Mouse (Mus musculus): ENCODE data around the gene Ajuba.

Ajuba gene

DNA sequence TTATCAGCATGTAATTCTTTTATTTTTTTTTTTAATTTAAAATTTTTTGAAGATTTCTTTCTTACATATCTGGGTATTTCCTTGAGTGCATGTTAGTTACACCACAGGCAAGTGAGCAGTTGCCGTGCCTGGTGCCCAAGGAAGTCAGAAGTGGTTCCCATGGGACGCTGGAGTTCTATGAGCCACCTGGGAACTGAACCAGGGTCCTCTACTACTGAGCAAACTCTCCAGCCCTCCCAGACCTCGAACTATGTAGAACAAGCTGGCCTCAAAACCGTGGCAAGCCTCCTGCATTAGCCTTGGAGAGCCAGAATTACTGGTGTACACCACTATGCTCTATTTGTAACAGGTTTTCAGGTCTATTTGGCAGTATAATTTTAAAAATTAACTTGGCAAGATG, 25.3 kb upstream of the Ajuba start:
- no peak for TF ChIP-seq GATA4 (IDR thresholded peaks at IDR 0.05; ENCODE audit: insufficient replicate concordance, low read length)

DNA sequence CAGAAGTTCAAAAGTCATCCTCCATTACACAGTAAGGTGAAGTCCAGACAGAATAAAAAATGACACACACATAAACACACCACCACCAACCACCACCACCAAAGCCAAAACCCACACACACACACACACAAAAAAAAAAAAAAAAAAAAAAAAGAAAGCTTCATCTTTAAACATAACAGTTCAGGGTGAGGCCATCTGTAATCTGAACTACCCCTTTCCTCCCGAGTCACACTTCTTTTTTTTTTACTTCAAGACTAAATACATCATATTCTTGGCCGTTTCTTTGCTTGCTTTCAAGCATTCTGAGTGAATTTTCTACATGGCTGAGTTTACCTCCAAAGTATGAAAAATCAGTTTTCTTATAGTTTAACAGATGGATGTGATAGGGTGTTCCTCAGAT, 24.2 kb upstream of the Ajuba start:
- no peak for TF ChIP-seq GATA4 (IDR thresholded peaks at IDR 0.05; ENCODE audit: insufficient replicate concordance, low read length)

DNA sequence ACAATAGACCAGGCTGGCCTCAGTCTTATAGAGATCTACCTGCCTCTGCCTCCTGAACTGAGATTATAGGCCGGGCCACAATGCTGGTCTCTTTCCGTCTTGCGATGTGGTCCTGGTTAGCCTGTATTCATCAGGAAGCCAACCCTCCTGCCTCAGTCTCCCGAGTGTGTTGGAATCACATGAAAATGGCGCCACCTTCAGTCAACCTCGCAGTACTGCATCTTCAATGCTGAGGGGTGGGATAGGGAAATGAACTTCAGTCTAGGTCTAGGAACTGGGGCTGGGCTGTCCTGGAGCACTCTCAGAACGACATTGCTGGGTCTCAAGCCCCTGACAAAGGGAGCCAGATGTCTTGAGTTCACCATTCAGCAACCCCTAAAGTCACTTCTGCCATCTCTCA, 19.7 kb upstream of the Ajuba start:
- TF ChIP-seq GATA4 (IDR thresholded peaks at IDR 0.05; ENCODE audit: insufficient replicate concordance, low read length) = no peak

DNA sequence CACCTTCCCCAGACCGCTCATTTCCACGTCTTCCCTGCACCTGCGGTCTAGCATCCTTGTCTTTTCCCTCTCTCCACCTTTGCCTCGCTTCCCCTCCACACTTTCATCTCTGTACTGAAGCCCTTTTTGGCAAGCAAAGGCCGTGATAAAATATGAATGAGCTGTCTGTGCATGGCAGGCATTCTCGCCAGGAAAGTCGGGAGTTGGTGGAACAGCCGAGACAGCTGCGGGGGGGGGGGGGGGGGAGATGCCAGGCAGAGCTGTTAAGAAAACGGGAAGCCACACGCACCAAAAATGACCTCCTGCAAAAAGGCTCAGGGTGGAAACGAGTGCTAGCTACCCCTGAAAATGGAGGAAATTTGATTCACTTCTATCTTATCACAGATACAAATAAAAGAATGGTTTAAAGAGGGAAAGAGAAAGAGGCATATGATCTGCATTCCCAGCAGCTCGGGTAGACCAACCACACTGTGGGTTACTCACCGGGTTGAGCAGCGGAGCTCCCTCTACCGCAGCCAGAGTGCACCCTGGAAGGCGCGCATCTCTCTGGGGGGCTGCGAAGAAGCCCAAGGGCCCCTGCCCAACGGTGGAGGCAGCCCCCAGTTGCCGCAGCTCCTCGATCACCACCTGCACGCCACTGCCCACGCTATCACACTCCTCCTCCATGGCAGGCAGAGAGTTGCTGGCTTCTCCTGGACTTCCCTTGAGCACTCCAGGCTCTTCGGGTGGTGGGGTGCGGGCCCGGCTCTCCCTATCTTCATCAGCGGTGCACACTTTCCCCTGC, 17.5 kb upstream of the Ajuba start:
- no peak for TF ChIP-seq GATA4 (IDR thresholded peaks at IDR 0.05; ENCODE audit: insufficient replicate concordance, low read length)

DNA sequence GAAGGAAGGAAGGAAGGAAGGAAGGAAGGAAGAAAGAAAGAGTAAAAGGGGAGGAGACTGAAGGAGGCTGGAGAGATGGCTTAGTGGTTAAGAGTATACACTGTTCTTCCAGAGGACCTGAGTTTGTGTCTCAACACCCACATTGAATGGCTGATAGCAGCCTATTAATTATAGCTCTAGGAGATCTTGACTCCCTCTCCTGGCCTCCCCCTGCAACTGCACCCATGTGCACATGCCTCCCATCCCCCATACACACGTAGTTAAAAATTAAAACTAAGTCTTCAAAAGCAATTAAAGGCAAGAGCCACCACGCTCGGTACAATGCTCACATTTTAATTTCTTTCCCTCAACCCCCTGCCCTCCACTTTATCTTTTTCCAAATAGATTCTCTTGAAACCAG, 16.7 kb upstream of the Ajuba start:
- TF ChIP-seq GATA4 (IDR thresholded peaks at IDR 0.05; ENCODE audit: insufficient replicate concordance, low read length) = no peak

DNA sequence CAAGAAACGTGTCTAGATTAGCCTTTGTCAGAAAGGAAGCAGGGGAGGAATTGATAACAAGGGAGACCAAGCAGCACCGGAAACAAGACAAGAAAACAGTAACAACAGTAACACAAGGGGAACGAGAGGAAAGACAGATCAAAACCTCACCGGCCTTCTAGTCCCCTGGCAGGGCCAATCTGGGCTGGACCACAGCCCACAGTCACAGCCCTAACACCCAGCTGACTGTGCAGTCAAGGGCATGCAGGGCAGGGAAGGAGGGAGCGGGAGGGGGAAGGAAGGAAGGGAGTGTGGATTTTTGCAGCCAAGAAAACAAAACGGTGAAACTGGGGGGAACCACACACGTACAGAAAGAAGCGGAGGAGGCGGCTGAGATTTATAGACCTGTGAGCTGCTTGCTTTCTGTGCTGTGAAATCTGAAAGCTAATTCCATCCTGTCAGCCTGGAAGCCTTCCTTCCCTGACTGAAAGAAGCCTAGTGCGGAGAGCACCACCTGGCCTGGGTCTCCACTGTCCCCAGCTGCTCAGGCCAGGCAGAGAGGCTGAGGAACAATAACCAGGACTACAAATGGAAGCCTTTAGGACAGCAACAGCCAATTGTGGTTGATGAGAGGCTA, 15.1 kb upstream of the Ajuba start:
- peak; percentile 22; the same call in 1 of the 2 replicates for TF ChIP-seq GATA4 (IDR thresholded peaks at IDR 0.05; ENCODE audit: insufficient replicate concordance, low read length)

DNA sequence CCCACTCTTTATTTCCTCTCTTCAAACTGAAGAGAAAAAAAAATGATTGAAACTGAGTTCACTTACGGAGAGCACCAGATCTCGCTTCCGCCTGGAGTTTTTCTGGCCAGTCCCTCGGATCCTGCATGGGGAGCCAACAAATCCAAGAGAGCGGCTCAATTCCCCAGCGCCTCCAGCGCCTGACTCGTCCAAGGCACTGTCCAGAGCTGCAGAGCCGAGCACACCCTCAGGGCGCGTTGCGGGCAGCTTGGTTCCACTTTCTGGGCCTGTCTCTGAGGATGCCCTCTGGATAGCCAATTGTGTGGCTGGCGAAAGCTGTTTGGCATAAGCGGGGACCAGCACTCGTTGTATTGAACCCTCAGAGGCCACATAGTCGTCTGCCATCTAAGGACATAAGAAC, 13.7 kb upstream of the Ajuba start:
- TF ChIP-seq GATA4 (IDR thresholded peaks at IDR 0.05; ENCODE audit: insufficient replicate concordance, low read length) = no peak

DNA sequence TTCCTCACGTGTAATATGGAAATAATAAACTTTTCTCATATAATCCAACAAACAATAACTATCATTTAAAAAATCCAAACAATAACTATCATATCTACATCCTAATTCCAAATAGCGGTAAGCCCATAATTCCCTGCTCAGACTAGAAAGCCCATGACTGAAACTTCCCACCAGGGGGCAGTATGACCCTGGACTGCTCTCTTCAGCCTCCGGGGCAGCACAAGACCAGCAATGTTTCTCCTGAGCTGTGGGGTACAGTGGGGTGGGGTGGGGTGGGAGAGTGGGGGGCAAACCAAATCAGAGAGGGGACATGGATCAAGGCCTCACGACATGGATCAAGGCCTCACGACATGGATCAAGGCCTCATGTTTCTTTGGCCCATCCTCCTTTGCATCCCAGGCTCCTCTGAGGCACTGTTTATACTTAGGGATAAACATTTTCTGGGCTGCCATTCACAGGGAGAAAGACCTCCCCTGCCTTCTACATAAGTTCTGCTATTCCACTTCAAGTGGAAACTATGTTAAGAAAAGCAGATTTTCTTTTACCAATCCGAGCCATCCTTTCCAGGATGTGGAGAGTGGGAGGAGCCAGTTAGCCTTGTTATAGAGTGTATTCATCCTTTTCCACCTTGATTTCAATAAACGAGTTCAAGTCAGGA, 6.5 kb upstream of the Ajuba start:
- TF ChIP-seq GATA4 (IDR thresholded peaks at IDR 0.05; ENCODE audit: insufficient replicate concordance, low read length) = no peak

DNA sequence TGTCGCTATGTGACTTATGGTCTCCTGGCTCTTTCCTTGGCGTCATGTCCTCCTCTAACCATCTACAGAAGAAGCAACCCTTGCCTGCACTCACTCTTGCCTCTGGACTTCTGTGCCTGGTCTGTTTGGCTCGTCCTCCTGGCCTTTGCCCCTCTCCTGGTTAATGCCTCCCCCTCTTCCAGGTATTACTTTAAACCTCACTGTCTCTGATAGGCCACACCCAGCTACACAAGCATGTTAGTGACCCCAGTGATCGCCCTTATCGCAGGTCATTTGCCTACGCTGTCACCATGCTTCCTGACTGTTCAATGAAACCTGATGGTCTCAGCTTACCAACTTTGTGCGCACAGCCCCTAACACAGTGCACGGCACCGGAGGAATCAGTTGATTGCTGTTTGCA, 5.2 kb upstream of the Ajuba start:
- no peak for TF ChIP-seq GATA4 (IDR thresholded peaks at IDR 0.05; ENCODE audit: insufficient replicate concordance, low read length)

DNA sequence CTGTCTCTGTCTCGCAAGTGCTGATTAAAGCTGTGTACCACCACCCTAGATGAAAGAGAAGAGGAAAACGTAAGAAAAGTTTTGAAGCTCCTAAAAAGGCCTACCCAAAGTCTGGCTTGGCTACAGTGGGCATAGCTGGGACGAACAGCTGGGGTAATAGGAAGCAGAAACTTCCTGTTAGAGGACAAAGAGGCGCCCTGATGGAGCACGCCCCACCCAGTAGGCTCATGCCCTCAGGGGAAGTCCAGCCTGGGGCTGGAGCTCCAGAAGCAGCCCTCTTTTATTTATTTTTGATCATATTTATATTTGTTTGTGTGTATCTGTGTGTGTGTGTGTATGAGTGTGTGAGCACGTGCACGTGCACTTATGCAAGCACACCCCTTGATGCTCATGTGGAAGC, 2.3 kb upstream of the Ajuba start:
- no peak for TF ChIP-seq GATA4 (IDR thresholded peaks at IDR 0.05; ENCODE audit: insufficient replicate concordance, low read length)

DNA sequence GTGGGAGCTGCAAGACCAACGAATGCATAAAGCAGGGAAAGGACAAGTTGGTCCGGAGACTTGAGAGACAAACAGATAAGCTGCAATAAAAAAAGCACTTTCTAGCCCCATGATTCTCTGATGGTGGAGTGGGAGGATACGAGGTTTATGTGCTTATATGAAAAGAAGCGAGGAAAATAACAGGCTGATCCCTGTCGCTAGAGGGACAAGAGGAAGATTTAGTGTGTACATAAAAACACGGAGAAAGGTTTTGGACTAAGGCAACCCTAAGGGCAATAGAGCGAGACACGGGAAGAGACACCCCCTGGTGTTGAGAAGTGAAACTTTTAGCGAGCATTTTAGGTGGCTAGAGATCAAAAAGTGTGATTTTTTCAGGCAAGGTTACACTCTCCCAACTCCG, 705 bp upstream of the Ajuba start:
- TF ChIP-seq GATA4 (IDR thresholded peaks at IDR 0.05; ENCODE audit: insufficient replicate concordance, low read length) = no peak

DNA sequence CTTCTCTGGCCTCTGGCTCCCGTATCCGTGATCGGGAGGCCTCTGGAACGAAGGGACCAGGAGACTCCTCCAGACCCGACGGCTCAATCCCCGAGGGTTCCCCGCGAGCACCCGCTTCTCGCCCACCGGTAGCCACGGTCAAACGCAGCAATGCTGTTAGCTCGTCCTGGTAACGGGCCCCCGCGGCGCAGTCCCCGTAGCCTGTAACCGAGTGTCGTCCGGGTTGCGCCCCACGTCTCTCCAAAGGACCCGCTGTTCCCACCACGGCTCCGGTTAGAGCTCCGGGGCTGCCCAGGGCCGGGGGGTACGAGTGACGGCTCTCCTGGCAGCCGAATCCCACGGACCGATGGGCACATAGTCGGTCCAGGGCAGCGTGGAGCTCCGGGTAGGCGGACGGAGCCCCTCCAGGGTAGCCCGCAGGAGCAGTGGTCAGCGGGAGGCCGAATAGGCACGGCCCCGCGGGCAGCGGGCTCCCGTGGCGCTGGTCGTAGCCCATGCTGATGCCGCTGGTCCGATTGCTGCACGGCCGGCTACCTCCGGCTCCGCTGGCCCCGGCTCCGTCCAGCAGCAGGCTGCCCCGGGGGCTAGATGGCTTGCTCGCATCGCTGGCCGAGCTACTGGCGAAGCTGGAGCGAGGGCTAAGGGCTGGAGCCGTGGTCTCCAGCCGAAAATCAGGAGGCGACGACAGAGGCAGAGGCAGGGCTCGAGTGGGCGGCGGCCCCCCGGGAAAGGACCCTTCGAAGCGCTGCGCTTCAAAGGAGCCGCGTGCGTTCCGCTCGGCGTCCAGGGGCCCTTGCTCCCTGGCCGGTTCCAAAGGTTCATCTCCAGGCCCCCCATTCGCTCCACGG, 893 bp downstream of the Ajuba start:
- no peak for TF ChIP-seq GATA4 (IDR thresholded peaks at IDR 0.05; ENCODE audit: insufficient replicate concordance, low read length)

DNA sequence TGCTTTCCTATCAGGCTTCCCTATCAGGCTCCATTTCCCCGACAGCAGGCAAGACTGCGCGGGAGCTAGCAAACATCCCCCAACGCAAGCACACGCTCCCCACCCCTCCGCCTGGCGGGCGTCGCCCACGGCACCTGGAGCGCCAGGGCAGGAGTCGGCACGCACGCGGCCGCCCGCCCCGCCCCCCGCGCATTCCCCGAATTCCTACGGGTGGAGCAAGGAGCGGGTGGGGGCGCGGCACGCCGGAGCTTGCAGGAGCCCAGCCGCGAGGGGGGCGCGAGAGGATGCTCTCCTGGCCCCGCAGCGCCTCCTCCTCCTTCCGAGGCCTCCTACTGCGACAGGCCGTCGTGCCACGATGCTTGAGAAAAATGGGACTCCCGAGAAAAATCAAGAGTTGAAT, 1.7 kb downstream of the Ajuba start:
- no peak for TF ChIP-seq GATA4 (IDR thresholded peaks at IDR 0.05; ENCODE audit: insufficient replicate concordance, low read length)

DNA sequence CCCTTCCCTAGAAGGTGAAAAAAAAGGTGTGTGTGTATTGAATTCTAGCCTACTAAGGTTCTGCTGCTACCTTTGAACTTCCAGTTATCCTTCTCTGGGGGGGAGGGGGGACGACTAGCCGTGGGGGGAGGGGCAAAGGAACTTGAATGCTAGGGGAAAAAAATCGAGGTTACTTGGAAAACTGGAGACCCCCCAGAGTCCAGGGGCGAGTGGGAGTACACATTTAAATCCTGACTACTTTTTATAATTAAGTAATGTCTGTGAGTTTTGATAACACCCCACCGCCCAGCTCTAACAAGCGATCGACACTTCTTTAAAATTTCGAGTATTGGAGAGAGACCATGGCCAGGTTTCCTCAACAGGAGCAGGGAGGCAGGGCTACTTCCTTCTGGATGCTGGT, 2.3 kb downstream of the Ajuba start:
- no peak for TF ChIP-seq GATA4 (IDR thresholded peaks at IDR 0.05; ENCODE audit: insufficient replicate concordance, low read length)

DNA sequence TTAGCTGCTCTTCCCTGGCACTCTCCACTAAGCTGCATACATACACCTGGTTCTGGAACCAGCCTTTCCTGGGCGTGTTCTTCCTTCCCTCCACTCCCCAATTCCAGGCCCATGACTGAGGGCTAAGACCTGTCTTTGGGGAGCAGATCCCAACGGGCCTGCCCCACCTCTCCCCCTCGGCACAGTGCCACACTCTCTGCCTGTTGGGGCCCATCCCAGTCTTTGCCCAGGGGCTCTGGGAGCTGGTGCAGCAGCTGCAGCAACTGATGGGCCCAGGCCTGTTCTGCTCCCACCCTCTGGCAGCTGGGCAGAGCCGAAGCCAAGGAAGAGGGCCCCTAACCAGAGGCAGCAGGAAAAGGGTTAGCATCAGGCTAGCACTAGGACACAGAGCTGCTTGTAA, 3.1 kb downstream of the Ajuba start:
- no peak for TF ChIP-seq GATA4 (IDR thresholded peaks at IDR 0.05; ENCODE audit: insufficient replicate concordance, low read length)
